In the genomic region with DNA sequence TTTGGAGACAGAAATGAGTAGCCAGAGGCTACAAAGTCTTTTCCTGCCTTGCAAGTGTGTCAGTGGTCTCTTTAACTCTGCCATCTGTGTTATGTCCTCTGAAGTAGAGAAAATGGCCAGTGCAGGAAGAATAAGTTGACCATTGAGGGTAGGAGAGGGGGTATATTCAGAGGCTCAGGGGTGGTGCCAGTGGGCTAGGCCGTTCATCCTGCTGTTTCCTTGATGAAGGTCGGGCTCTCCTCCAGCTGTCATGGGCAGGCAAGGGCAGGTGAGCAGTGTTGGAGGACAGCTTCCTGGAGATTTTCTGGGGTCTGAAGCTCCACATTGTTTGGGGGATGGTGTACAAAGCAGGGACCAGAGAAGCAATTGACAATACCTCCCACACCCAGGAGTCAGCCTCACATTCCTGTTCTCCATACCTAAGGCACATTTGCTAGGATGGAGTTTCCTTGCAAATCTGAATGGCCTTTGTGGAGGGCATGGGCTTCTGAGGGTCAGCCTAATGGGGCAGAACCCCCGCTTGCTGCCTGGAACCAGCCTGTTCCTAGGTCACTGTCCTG, we compare ENCODE assay signal across 10 mouse cellular contexts. TPM values are rescaled to one million over a fixed set of nuclear protein-coding genes. Genes with fewer than 3 reads are reported as not detected.
DNase-seq lines count a peak whose midpoint lies in the region; ATAC-seq and TF ChIP-seq lines count a peak whose summit lies in the region.
"Had no signal": no experiment of that assay in that cellular context is flagged by ENCODE, and none has a peak within 500 bp of the region (broad histone marks: within the 10 kb centered on the region; RNA-seq: fewer than 3 reads in every experiment).

No protein-coding gene starts in this region.

- peaks cover 24% of the 10 kb centered on the region for H3K36me3 ChIP-seq in heart, postnatal 0 days (replicated peaks; ENCODE audit: control insufficient read depth, insufficient read depth, low read length)
- H3K36me3 ChIP-seq in macrophage (ENCODE audit: inconsistent target): peaks cover 5% of the 10 kb centered on the region; the same call in 1 of the 2 replicates
- peaks cover 16% of the 10 kb centered on the region for H3K36me3 ChIP-seq in thymus, adult 2 months (ENCODE audit: control insufficient read depth, insufficient read depth, low read length)

- H3K4me1 ChIP-seq in bone marrow, adult 2 months (ENCODE audit: control insufficient read depth, insufficient read depth, low read length): peaks cover 5% of the 10 kb centered on the region; the same call in 1 of the 2 replicates
- H3K4me1 ChIP-seq in heart, postnatal 0 days (ENCODE audit: control insufficient read depth, insufficient read depth): peaks cover 50% of the 10 kb centered on the region
- H3K4me1 ChIP-seq in thymus, adult 2 months (replicated peaks; ENCODE audit: control insufficient read depth, insufficient read depth, low read length): peaks cover 39% of the 10 kb centered on the region

- no peak for TF ChIP-seq CTCF in gastrocnemius, adult 2 months (IDR thresholded peaks at IDR 0.05)
- no peak for TF ChIP-seq CTCF in bone marrow, adult 2 months (IDR thresholded peaks at IDR 0.05; ENCODE audit: control insufficient read depth, insufficient read depth, low read length)
- no peak for TF ChIP-seq CTCF in heart, postnatal 0 days (IDR thresholded peaks at IDR 0.05; ENCODE audit: low read depth)
- TF ChIP-seq CTCF in thymus, adult 2 months (IDR thresholded peaks at IDR 0.05; ENCODE audit: borderline replicate concordance, control insufficient read depth, extremely low read depth, insufficient read depth, low read length, poor library complexity): no peak

- H3K27me3 ChIP-seq in heart, postnatal 0 days (ENCODE audit: control insufficient read depth, insufficient read depth, low read length): no peaks in the 10 kb centered on the region
- no peaks in the 10 kb centered on the region for H3K27me3 ChIP-seq in thymus, adult 2 months (ENCODE audit: control insufficient read depth, insufficient read depth, low read length)

- H3K4me2 ChIP-seq in heart, postnatal 0 days (ENCODE audit: low read depth, low read length): peak overlapping the region; percentile 95

- no peak for TF ChIP-seq EP300 in heart, postnatal 0 days (IDR thresholded peaks at IDR 0.05; ENCODE audit: low read depth)

- peak overlapping the region; percentile 91 for H3K27ac ChIP-seq in gastrocnemius, adult 2 months
- H3K27ac ChIP-seq in bone marrow, adult 2 months (ENCODE audit: control insufficient read depth, insufficient read depth, low read depth, low read length, poor library complexity): 0 out of 2 replicates have a peak overlapping the region, but pooled peaks have one; percentile 3
- H3K27ac ChIP-seq in heart, postnatal 0 days (ENCODE audit: low read depth): peak overlapping the region; percentile 90
- H3K27ac ChIP-seq in macrophage: no peak overlapping the region
- no peak overlapping the region for H3K27ac ChIP-seq in thymus, adult 2 months (ENCODE audit: control insufficient read depth, insufficient read depth, low read length)

- H3K9ac ChIP-seq in heart, postnatal 0 days (replicated peaks; ENCODE audit: low read depth, low read length): peak overlapping the region; percentile 87

- no peaks in the 10 kb centered on the region for H3K9me3 ChIP-seq in heart, postnatal 0 days (replicated peaks; ENCODE audit: control insufficient read depth, low read length)

- no peak for DNase-seq in gastrocnemius, adult 2 months
- no peak for DNase-seq in gastrocnemius, adult 8-10 months (ENCODE audit: low spot score in 2 of 2)
- no peak for DNase-seq in heart, postnatal 0 days (ENCODE audit: low spot score)
- no peak for DNase-seq in urinary bladder, postnatal 36 days (ENCODE audit: low spot score in 2 of 2)
- no peak for DNase-seq in thymus, postnatal 25 days
- DNase-seq in thymus, adult 2 months: no peak

- ATAC-seq in heart, postnatal 0 days (ENCODE audit: insufficient read depth, low read depth): no peak
- ATAC-seq: CD4-positive, CD25-positive, alpha-beta regulatory T cell, adult 4 months had no signal

- H3K79me2 ChIP-seq in macrophage (ENCODE audit: inconsistent target): peaks cover 49% of the 10 kb centered on the region

- WGBS in bone marrow, adult 2 months: 62% methylated on average over 3 of the region's 3 CpGs
- 45% methylated on average over 3 of the region's 3 CpGs for WGBS in heart, postnatal 0 days
- 71% methylated on average over 3 of the region's 3 CpGs for WGBS in macrophage (ENCODE audit: missing documents)
- WGBS in thymus, adult 2 months: 77% methylated on average over 3 of the region's 3 CpGs

- TF ChIP-seq POLR2A in bone marrow, adult 2 months (IDR thresholded peaks at IDR 0.05; ENCODE audit: borderline replicate concordance, control insufficient read depth, low read depth, low read length): no peak
- no peak for TF ChIP-seq POLR2A in thymus, adult 2 months (IDR thresholded peaks at IDR 0.05; ENCODE audit: control insufficient read depth, extremely low read depth, insufficient read depth, low read length, poor library complexity)

- peak overlapping the region; percentile 96 for H3K4me3 ChIP-seq in gastrocnemius, adult 2 months
- H3K4me3 ChIP-seq in bone marrow, adult 2 months (replicated peaks; ENCODE audit: control insufficient read depth, low read depth, low read length): peak overlapping the region; percentile 93
- peak overlapping the region; percentile 78 for H3K4me3 ChIP-seq in heart, postnatal 0 days (ENCODE audit: low read depth, low read length)
- H3K4me3 ChIP-seq in macrophage (ENCODE audit: inconsistent target): peak overlapping the region; percentile 75
- no peak overlapping the region for H3K4me3 ChIP-seq in thymus, adult 2 months (ENCODE audit: control insufficient read depth, insufficient read depth, low read length)

- intact Hi-C loops in gastrocnemius, adult 2 months (cut with DNase I): no loop called here

RNA-seq across cellular contexts. Expression of gene Gm28035, which starts 1.4 kb away (rescaled TPM):
- 1 to 10 TPM; 1.1 to 1.4 TPM for total RNA-seq in gastrocnemius, adult 2 months (2021)
- under 1 TPM in 3 of 4 experiments, not detected in 1; 0.22 to 0.78 (median 0.40) TPM for total RNA-seq in gastrocnemius, adult 8-10 months (2022)
- 2.5 TPM in 1 of 2 replicates, not detected in the other for polyA plus RNA-seq in bone marrow, adult 2 months (2011; ENCODE audit: insufficient read depth, insufficient read length, low replicate concordance, missing spikeins)
- total RNA-seq in heart, postnatal 0 days (2014; rRNA removed; ENCODE audit: low replicate concordance): 13.9 TPM in 1 of 2 replicates, not detected in the other
- 0.10 and 0.12 TPM in 2 replicates for polyA plus RNA-seq in heart, postnatal 0 days (2015; fragmentation: Nextera tagmentation; extraction: Ambion mirVana)
- 10 to 100 TPM in 19 of 26 experiments, 1 to 10 TPM in 7; 5.5 to 19.9 (median 13.9) TPM for total RNA-seq in macrophage (2018; cell fraction: chromatin; rRNA removed)
- 1 to 10 TPM in 3 of 26 experiments, under 1 TPM in 19, not detected in 4; 0.04 to 1.2 (median 0.14) TPM for total RNA-seq in macrophage (2018; cell fraction: cytosol; rRNA removed)
- 10 to 100 TPM in 3 of 26 experiments, 1 to 10 TPM in 23; 1.9 to 12.2 (median 5.4) TPM for total RNA-seq in macrophage (2018; cell fraction: nucleus; rRNA removed)
- polyA plus RNA-seq in macrophage (2018): 0.17 to 0.26 TPM (median 0.21 TPM) in 3 replicates
- 14.8 and 15.5 TPM in 2 replicates for polyA plus RNA-seq in thymus, adult 2 months (2012; rRNA removed)
- total RNA-seq: common myeloid progenitor, adult 5-6 weeks had no signal

RNA-seq across cellular contexts. Expression of gene Lrrc8a, which starts 1.5 kb away (rescaled TPM):
- total RNA-seq in gastrocnemius, adult 2 months (2021): 10 to 100 TPM; 19.6 to 37.9 TPM
- 10 to 100 TPM; 13.2 to 20.1 (median 15.3) TPM for total RNA-seq in gastrocnemius, adult 8-10 months (2022)
- 7.1 and 11.5 TPM in 2 replicates for polyA plus RNA-seq in bone marrow, adult 2 months (2011; ENCODE audit: insufficient read depth, insufficient read length, low replicate concordance, missing spikeins)
- 50.8 and 66.2 TPM in 2 replicates for total RNA-seq in heart, postnatal 0 days (2014; rRNA removed; ENCODE audit: low replicate concordance)
- 43.5 and 46.4 TPM in 2 replicates for polyA plus RNA-seq in heart, postnatal 0 days (2015; fragmentation: Nextera tagmentation; extraction: Ambion mirVana)
- total RNA-seq in macrophage (2018; cell fraction: chromatin; rRNA removed): 10 to 100 TPM in 8 of 26 experiments, 1 to 10 TPM in 18; 2.4 to 21.7 (median 6.1) TPM
- 10 to 100 TPM; 19.7 to 43.4 (median 25.6) TPM for total RNA-seq in macrophage (2018; cell fraction: cytosol; rRNA removed)
- 10 to 100 TPM; 14.3 to 32.4 (median 20.3) TPM for total RNA-seq in macrophage (2018; cell fraction: nucleus; rRNA removed)
- polyA plus RNA-seq in macrophage (2018): 11.0 to 16.9 TPM (median 11.0 TPM) in 3 replicates
- 27.3 and 31.0 TPM in 2 replicates for polyA plus RNA-seq in thymus, adult 2 months (2012; rRNA removed)

RNA-seq across cellular contexts. Expression of gene Phyhd1, which starts 27.0 kb away (rescaled TPM):
- 10 to 100 TPM; 27.8 to 34.5 TPM for total RNA-seq in gastrocnemius, adult 2 months (2021)
- 10 to 100 TPM in 2 of 4 experiments, 1 to 10 TPM in 2; 7.7 to 14.2 (median 11.0) TPM for total RNA-seq in gastrocnemius, adult 8-10 months (2022)
- 15.4 and 23.0 TPM in 2 replicates for polyA plus RNA-seq in bone marrow, adult 2 months (2011; ENCODE audit: insufficient read depth, insufficient read length, low replicate concordance, missing spikeins)
- total RNA-seq in heart, postnatal 0 days (2014; rRNA removed; ENCODE audit: low replicate concordance): 12.9 and 47.1 TPM in 2 replicates
- polyA plus RNA-seq in heart, postnatal 0 days (2015; fragmentation: Nextera tagmentation; extraction: Ambion mirVana): 14.7 and 15.9 TPM in 2 replicates
- 100 to 1,000 TPM in 16 of 26 experiments, 10 to 100 TPM in 10; 51.1 to 446 (median 182) TPM for total RNA-seq in macrophage (2018; cell fraction: chromatin; rRNA removed)
- 10 to 100 TPM; 10.7 to 53.2 (median 26.1) TPM for total RNA-seq in macrophage (2018; cell fraction: cytosol; rRNA removed)
- total RNA-seq in macrophage (2018; cell fraction: nucleus; rRNA removed): 100 to 1,000 TPM in 13 of 26 experiments, 10 to 100 TPM in 13; 35.7 to 247 (median 87.5) TPM
- 8.0 to 16.8 TPM (median 13.0 TPM) in 3 replicates for polyA plus RNA-seq in macrophage (2018)
- polyA plus RNA-seq in thymus, adult 2 months (2012; rRNA removed): 10.7 and 18.1 TPM in 2 replicates

RNA-seq across cellular contexts. Expression of gene Kyat1, which starts 33.3 kb away (rescaled TPM):
- 10 to 100 TPM; 23.4 to 30.3 TPM for total RNA-seq in gastrocnemius, adult 2 months (2021)
- total RNA-seq in gastrocnemius, adult 8-10 months (2022): 10 to 100 TPM; 23.0 to 28.7 (median 26.8) TPM
- polyA plus RNA-seq in bone marrow, adult 2 months (2011; ENCODE audit: insufficient read depth, insufficient read length, low replicate concordance, missing spikeins): 4.2 and 6.5 TPM in 2 replicates
- 76.8 and 81.2 TPM in 2 replicates for total RNA-seq in heart, postnatal 0 days (2014; rRNA removed; ENCODE audit: low replicate concordance)
- 50.7 and 51.7 TPM in 2 replicates for polyA plus RNA-seq in heart, postnatal 0 days (2015; fragmentation: Nextera tagmentation; extraction: Ambion mirVana)
- total RNA-seq in macrophage (2018; cell fraction: chromatin; rRNA removed): 10 to 100 TPM in 6 of 26 experiments, 1 to 10 TPM in 19, under 1 TPM in 1; 0.95 to 13.2 (median 6.1) TPM
- 1 to 10 TPM; 1.0 to 3.9 (median 2.2) TPM for total RNA-seq in macrophage (2018; cell fraction: cytosol; rRNA removed)
- total RNA-seq in macrophage (2018; cell fraction: nucleus; rRNA removed): 10 to 100 TPM in 3 of 26 experiments, 1 to 10 TPM in 22, under 1 TPM in 1; 0.59 to 13.7 (median 2.9) TPM
- polyA plus RNA-seq in macrophage (2018): 1.5 to 4.5 TPM (median 3.0 TPM) in 3 replicates
- polyA plus RNA-seq in thymus, adult 2 months (2012; rRNA removed): 32.3 and 35.3 TPM in 2 replicates

RNA-seq across cellular contexts. Expression of gene Gm28038, which starts 41.9 kb away (rescaled TPM):
- 1 to 10 TPM in 1 of 2 experiments, not detected in 1; 1.8 TPM for total RNA-seq in gastrocnemius, adult 2 months (2021)
- not detected for total RNA-seq in gastrocnemius, adult 8-10 months (2022)
- 8.7 TPM in 1 of 2 replicates, not detected in the other for polyA plus RNA-seq in bone marrow, adult 2 months (2011; ENCODE audit: insufficient read depth, insufficient read length, low replicate concordance, missing spikeins)
- not detected in 2 replicates for total RNA-seq in heart, postnatal 0 days (2014; rRNA removed; ENCODE audit: low replicate concordance)
- polyA plus RNA-seq in heart, postnatal 0 days (2015; fragmentation: Nextera tagmentation; extraction: Ambion mirVana): not detected in 2 replicates
- total RNA-seq in macrophage (2018; cell fraction: chromatin; rRNA removed): 1 to 10 TPM in 2 of 26 experiments, not detected in 24; 4.4 to 4.9 TPM
- not detected for total RNA-seq in macrophage (2018; cell fraction: cytosol; rRNA removed)
- total RNA-seq in macrophage (2018; cell fraction: nucleus; rRNA removed): not detected
- 15.9 TPM in 1 of 3 replicates, not detected in the others for polyA plus RNA-seq in macrophage (2018)
- not detected in 2 replicates for polyA plus RNA-seq in thymus, adult 2 months (2012; rRNA removed)
- total RNA-seq: common myeloid progenitor, adult 5-6 weeks had no signal

Comparison
In these comparisons a context has a peak if more than half of its experiments do, and no peak if none do; other contexts are left out.
1. H3K27ac ChIP-seq: peak in gastrocnemius, adult 2 months (single experiment), bone marrow, adult 2 months (single experiment) and heart, postnatal 0 days (single experiment); none in macrophage (single experiment) and thymus, adult 2 months (single experiment).